Mouse (Mus musculus) CD4-positive, CD25-positive, alpha-beta regulatory T cell, adult 2 months (primary cell): ENCODE data around the gene Col23a1.
A peak's percentile ranks its signal among the peaks of the same experiment; 100 is the strongest.

Experiments used
- DNase-seq: peaks from one replicate; pipeline ENCODE4 v3.0.0-alpha.2; 2012; ENCODE audit warnings: low read depth, low spot score

Col23a1 gene

DNA sequence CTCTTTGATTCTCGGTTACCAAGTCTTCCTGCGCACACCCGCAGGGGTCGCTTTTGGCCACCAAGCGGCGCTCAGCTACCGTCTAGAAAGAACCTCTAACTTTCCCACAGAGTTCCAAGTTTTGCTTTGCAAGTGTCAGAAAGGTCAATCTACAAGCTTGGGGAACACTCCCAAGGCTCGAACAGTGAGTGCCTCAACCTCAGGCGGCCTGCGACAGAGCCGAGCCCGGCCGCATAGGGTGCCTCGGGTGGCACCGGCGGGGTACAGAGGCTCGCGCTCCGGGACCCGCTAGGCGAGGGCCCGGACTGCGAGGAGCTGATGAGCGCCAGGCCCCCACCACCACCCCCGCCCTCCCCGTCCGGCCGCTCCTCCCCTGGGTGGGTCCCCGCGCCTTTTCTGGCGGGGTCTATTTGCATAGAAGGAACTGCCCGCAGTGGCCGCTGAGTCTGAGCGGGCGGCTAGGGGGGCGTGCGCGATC lies at the start of gene Col23a1:
Gene Col23a1 (plus strand): TSS at position 357 of the 478 bp plus-strand sequence.
- peak; percentile 28 for DNase-seq

DNA sequence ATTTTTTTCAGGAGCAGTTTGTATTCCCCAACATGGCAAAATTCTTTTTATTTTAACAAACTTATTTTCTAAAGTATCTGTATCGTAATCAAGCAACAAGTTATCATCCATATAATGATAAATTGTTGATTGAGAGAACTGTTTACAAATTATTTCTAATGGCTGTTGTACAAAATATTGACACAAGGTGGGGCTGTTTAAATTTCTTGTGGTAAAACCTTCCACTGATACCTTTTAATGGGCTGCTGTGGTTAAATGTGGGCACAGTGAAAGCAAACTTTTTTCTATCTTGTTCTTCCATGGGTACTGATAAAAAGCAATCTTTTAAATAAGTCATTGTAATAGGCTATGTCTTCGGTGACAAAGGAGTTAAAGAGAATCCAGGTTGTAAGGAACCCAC lies 46.8 kb upstream of the Col23a1 start:
- peak; percentile 39 for DNase-seq

DNA sequence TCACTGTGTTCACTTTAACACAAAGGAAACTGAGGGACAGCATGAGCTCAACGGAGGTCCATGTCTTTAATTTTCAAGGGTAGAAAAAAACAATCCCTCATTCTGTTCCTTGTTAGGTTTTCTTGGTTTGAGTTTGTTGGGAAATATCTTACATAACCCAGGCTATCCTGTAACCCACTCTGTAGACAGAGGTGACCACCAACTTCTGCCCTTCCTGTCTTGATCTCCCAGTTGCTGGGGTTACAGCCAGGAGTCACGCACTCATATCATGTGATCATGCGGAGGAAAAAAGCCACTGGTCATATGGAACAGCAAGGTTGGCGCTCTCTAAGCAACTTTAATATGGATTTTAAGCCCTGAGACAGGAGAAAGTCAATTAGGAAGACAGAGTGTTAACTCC lies 32.7 kb upstream of the Col23a1 start:
- DNase-seq: no peak

DNA sequence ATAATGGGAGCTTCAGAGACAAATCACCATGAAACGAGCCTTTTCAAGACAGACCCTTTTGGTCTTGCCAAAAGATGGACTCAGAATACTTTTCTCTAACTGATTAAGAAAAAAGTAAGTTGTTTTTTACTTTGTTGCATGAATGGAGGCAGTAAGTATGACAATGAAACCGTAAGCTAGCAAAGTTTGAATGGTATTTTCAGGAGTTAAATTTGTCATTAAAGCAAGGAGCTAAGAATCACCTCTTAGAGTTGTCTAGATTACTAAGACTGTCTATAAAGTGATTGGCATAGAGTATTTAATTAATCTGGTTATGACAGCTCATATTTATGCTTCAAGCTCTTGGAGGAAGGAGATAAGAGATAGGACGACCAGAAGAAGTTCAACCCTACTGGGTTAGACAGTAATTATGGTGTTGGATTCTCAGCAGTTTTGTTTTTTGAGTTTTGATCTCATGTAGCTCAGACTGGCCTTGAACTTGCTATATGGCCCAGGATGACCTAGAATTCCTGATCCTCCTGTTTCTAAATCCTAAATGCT lies 28.0 kb upstream of the Col23a1 start, which contains the start of gene Clk4:
Gene Clk4 (plus strand): TSS at position 51 of the 540 bp plus-strand sequence.
- DNase-seq: no peak

DNA sequence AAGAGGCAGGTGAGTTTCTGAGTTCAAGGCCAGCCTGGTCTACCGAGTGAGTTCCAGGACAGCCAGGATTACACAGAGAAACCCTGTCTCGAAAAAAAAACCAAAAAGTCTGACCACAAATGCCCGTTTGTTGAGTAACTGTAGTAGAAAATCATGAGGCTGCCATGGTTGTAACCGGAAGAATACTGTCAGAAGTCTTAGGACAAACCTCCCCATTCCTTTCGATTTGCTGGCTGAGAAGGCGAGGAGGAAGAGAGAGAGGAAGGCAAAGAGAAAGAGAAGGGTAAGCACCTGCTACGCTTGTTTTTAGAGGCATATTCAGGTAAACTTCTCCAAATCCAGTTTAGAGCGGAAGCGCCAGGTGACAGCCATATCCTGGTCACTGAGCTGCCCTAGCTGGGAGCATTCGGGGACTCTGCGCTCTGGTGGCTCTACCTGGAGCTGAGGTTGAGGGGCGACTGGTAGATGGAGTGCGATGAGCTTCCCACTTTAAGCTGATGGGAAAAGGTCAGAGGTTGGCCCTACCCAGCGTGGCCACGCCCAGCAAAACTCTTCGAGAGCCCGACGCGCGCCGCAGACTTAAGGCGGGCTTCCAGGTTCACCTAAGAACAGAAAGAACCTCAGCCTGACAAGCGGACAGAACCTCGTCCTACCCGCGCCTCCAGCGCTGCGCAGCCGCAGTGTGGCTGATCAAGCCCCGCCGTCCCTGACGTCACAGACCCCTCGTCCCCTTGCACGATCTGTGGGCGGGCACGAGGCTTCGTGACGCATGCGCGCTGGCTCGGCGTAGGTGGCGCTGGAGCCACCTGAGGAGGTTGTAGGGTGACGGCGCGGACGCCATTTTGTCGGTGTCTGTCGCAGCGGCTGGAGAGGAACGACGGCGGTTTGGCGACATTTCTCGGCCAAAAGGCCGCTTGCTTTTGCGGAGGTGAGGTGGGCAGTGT lies 27.1 kb upstream of the Col23a1 start, which contains the start of gene BC049762:
Gene BC049762 (minus strand): TSS at position 705 of the 944 bp plus-strand sequence.
- DNase-seq: peak; percentile 100

DNA sequence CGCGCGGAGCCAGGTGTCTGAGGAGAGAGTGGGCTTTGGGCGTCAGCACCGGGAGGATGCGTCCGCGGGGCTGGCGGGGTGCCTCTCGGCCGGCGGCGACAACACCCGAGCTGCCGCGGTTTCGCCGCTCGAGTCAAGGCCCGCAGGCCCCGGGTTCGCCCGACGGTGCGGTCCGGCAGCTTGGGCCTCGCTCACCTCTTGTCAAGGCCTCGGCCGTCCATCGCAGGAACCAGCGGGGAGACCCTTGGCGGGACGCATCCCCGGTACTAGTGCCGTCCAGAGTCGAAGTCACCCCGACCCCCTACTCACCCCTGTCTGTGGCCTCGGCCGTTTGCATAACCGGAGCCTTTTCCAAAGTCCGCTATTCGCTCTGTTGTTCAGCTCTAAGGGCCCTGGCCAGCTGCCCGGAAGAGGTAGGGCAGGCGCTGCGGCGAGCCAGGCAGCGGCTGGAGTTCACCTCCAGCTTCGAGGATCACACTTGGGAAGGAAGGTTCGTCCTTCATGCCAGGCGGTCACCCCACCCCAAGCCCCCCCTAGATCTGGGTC lies 26.4 kb upstream of the Col23a1 start:
- DNase-seq: no peak

DNA sequence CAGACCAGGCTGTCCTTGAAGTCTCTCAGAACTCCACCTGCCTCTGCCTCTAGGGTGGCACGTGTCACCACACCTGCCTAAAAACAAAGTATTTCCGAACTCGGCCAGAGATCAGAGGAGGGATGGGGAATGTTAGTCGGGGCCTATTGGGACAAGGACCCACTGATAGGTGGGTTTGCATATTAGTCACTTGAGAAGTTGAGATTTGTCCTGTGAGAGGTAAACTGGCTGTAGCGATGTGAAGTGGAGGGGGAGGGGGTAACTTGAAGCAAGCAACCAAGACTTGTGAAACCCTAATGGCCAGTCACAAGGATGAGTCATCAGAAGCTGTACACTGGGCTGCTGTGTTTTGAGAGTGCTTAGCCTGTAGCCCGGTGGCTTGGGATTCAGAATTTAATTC lies 25.4 kb upstream of the Col23a1 start:
- peak; percentile 51 for DNase-seq

DNA sequence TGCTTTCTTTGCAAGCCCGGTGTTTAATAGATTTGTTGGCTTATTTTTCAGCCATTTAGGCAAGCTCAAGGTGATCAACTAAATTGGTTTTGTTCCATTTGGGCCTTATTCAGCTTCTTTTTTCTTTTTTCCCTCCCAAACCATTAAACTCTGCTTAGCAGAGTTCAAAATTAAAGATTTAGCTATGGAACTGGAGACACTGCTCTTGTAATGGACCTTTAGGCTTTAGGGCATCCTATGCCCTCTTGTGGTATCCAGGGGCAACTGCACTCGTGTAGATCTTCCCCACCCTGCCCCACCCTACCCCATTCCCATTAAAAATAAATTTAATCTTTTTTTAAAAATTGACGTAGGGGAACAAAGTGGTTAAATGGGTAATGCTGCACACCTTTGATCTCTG lies 24.4 kb upstream of the Col23a1 start:
- peak; percentile 47 for DNase-seq

DNA sequence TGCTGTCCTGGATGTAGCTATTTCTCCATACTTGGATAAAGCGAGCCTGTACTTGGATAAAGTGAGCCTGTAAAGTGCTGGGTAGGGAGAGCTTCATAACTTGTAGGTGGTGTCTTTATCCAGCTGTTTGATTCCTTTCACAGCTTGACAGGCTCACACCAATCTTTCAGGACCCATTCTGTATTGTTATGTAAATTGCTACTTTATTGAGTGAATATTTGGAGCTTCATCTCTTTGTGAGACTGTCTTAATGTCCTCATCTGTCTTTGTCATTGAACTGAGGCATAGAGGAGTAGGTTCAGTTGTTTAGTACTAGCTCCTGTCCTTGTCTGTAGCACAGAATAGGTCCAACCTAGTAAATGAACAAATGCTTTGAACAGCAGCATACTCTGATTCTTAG lies 15.3 kb upstream of the Col23a1 start:
- no peak for DNase-seq

DNA sequence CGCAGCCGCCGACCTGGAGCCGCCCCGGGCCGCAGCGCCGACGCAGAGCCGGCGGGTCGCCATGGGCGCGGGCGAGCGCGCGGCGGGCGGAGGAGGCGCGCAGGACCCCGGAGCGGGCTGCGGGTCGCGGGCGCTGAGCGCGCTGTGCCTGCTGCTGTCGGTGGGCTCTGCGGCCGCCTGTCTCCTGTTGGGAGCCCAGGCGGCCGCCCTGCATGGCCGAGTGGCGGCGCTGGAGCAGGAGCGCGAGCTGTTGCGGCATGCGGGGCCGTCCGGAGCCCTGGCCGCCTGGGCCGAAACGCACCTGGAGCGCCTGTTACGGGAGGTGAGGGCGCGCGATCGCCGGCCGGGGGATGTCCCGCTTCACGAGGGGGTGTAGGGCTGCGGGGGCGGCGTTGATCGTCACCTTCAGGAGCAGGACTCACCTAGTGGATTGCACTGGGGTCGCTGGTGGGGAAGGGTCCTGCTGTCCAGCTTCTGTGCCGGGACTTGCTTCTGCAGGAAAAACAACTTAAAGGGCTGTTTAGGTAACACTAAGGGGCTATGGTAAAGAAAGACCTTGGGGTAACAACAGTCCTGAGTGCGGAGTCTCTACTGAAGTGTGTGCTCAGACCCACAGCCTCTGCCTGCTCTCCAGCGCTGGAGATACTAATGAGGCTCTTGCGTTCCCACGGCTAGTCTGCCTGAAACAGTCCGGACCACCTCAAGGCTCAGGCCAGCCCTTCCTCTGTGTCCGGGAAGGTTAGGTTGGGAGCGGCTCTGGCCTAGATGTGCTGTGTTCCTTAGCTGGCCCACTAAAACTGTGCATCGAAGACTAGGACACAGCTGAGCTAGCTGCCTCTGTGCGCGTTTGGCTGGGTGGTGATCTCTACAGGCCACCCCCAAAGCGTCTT lies 591 bp downstream of the Col23a1 start:
- DNase-seq: peak; percentile 14

DNA sequence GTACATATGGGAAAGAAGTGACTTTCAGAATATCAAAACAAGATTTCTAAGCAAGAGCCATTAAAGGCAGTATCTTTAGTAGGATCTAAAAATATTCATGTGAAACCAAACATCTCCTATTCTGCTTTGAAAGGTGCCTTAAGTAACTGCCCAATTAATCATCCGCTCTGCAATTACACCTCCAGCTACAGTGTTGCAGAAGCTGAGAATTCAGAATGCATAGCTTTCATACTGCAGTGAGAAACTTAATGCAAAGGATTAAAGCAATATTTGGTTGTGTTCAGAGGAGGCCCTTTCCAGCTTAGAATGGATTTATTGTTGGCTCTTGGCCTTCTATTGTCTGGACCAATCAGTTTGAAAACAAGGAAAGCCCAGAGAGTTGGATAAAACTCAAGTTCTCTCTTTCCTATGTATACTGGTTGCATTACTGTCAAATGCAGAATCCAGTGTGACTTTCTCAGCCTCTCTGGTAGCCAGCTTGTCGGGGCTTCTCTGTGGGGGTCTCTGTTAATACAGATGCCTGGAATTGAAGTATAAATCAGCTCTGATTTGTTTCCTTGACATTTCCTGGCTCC lies 4.3 kb downstream of the Col23a1 start:
- no peak for DNase-seq

DNA sequence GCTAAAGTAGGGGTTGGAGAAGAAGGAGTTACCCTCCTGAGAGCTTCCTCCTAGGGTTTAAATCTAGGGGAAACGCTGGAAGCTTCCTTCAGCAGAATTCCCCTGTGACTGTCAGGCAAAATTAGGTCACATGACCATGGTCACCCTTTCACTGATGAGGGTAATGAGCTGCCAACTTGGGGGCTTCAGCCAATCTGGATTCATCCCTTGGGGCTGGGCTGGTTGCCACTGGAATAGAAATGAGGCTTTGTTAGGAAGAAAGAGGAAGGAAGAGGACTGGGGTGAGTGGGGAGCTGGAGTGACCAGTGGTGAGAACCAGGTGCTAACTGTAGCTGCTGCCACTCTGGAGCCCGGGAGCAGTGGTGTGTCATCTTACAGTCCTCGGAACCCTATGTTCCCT lies 6.0 kb downstream of the Col23a1 start:
- DNase-seq: no peak

DNA sequence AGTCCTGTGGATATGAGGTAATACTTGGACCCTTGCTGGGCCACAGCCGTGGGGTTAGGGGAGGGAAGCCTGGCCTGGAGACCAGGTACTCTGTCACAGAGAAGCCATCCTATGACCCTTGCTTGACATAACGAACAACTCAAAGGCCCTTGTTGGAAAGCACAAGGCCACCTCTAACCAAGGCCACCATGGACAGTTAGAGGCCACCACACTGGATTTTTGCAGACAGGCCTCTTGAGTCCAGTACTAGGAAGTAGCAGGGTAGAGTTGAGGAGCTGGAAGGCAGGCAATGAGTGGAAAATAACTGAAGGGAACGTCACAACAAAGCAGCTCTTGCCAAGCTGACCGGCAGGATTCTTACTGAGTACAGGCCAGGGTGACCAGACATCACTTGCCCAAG lies 9.0 kb downstream of the Col23a1 start:
- DNase-seq: no peak

DNA sequence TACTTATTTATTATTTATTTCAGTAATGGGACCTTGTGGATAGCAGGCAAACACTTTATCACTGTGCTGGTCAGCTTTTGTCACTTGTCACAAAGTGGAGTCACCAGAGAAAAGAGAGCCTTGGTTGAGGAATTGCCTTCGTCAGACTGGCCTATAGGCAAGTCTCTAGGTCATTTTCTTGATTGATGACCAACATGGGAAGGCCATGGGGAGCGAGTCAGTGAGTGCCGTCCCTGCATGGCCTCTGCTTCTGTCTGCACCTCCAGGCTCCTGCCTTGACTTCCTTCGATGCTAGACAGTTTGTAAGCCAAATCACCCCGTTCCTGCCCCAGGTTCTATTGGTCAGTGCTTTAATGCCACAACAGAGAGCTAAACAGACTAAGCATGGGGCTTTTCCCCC lies 12.7 kb downstream of the Col23a1 start:
- DNase-seq: no peak

DNA sequence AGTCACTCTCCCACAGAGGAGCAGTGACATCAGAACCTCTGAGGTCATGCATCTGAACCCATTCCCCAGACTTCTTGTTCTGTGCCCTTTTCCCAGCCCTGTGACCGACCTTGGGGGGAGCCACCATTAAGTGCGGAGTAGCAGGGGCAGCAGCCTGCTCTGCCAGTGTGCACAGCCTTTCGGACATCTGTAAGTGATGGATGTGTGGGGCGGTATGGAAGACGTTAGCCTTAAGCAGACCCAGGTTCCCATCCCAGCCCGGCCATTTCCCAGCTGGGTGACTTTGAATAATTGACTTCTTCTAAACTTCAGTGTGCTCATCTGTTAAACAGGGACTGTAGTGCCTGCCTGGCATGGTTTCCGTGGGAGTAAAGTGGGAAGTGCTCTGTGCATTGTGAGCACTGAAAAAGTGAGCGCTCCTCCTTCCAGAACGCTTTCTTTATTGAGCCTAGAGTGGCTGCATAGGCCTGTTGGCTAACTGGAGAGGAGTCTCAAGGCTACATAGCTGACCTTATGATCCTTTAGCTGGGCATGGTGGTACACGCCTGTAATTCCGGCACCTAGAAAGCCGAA lies 14.3 kb downstream of the Col23a1 start:
- no peak for DNase-seq

DNA sequence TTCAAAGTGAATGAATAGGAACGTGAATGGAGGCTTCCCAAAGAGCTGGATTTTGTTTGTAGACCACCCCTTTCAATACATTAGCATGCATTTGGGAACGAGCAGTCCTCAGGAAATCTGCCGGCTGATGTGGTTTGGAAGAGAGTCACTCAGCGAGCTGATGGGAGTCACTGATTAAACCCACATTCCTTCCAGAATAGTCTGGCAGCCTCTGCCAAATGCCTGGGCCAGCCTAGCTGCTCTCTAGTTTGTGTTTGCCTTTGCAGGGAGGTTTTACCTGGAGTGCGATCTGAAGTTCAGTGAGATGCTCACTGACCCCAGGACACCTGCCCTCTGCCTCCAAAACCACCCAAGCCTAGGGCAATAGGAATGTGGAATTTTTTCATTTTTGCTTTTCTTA lies 18.6 kb downstream of the Col23a1 start:
- DNase-seq: no peak

DNA sequence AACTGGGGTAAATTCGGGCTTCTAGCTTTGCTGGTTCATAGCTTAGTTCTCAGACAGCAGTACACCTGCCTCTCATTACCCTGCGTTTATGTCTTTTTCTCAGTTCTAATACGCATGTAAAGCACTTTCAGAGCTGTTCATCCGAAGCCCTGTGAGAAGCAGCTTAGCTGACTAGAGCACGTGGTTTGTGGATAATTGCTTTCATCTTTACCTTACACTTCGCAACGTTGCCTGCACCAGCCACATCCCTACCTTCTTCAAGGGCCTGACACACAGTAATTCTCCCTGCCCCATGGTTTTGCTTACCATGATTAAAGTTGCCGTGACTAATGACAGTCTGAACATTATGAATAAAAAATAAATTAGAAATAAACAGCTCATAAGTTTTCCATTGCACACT lies 22.1 kb downstream of the Col23a1 start:
- no peak for DNase-seq

DNA sequence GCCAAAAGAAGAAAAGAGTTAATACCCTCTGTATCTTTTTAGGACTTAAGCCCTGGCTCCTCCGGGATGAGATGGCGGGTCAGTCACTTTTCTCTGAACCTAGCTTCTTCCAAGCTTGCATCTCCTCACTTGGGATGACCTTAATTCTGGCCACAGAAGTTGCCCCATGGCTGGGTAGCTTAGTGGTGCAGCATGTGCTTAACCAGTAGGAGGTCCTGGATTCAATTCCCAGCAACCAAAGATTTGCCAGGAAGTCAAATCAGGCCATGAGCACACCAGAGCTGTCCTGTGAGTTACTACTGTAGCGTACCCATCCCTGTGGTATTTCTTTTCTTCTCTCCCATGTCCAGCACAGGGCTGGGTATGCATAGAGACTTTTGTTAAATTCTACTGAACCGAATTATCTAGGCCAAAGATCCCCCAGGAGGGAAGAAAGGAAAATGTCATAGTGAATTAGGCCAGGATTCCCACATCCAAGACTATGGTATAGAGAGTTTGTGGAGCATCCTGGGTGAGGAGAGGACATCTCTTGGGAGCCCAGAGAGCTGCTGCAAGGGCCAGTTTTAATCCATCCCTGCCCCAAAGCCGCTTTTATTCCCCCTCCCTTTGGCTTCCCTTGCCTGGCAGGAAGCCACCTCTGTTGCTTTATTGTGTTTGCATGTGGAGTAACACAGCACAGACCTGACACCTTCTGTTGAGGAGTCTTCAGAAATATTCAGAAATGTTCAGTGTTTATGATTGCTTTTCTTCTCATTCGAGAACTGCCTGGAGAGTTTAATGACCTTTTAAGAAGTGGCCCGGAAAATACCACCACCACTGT lies 26.5 kb downstream of the Col23a1 start:
- DNase-seq: no peak

DNA sequence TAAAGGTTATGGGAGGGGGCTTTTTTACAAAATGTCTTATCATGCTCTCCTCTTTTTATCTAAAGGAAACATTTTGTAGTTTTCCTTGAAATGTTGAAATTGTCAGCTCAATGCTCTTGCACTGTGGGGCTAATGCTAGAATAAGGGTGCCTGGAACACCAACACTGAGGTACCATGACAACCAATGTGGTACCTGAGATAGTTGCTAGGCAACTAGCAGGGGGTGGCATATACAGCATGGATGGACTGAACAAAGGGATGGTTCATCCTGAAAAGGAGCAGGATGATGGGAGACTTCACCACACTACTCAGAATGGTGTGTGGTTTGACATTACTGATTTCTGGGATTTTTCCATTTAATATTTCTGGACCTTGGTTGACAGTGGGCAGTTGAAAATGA lies 30.9 kb downstream of the Col23a1 start:
- DNase-seq: no peak

DNA sequence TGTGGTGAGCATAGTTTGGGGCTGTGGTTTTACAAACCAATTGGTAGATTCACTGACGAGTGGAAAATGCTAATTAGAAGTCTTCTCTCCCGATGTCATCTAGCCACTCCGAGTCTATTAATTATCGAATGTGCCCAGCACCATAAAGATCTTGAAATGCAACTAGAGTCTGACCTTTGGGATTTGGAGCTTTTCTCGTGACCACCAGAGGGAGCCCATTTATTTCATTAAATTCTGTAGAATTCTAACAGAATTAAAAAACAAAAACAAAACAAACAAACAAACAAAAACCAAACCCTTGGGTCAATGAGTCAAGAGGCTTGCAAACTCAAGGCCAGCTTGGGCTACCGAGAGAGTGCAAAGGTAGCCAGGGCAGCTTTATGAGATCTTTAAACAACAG lies 37.2 kb downstream of the Col23a1 start:
- peak; percentile 2 for DNase-seq
